Mouse (Mus musculus) megakaryocyte-erythroid progenitor cell, adult 5-6 weeks (primary cell): Measurements from ENCODE around the gene C130032M10Rik. TPM values are rescaled to one million over a fixed set of nuclear protein-coding genes. Genes with fewer than 3 reads are reported as not detected.
"Not testable (repeated sequence)": the region's sequence is repeated elsewhere in the genome, so short reads cannot be mapped to it uniquely, and the experiment has no call there.

Experiments
- ATAC-seq: replicated peaks from 2 replicates; pipeline ENCODE4 v1.8.0; 2016; ENCODE audit warnings: mild to moderate bottlenecking, inconsistent platforms; ENCODE audit not compliant: severe bottlenecking, poor library complexity, low FRiP score, low TSS enrichment
- total RNA-seq, 2 experiments: library from RNA; stranded (forward) in 1 of 2; stranded (reverse) in 1 of 2; fragments of 200-1000, 215-1000 nt in 1 of 2; fragments of >200 nt in 1 of 2; fragmentation: Nextera tagmentation in 1 of 2; gene quantifications; 2 replicates each; pipeline ENCODE4 v1.2.3; 2014 to 2017

Gene C130032M10Rik
- total RNA-seq, 2 experiments from 2014 or later: not detected

GRCm38 (mm10) chr9:114512831-114513230, 2.7 kb upstream of the C130032M10Rik start:
- ATAC-seq: no peak

- ATAC-seq: no peak
Observed at GRCm38 (mm10) chr9:114517924-114518497, 2.5 kb downstream of the C130032M10Rik start.

GRCm38 (mm10) chr9:114518812-114519477, 3.4 kb downstream of the C130032M10Rik start:
- no peak for ATAC-seq

- not testable (repeated sequence) for ATAC-seq
Observed at GRCm38 (mm10) chr9:114520529-114520928, 5.0 kb downstream of the C130032M10Rik start.

- ATAC-seq: no peak
Observed at GRCm38 (mm10) chr9:114522041-114522440, 6.5 kb downstream of the C130032M10Rik start.

GRCm38 (mm10) chr9:114522501-114522900, 7.0 kb downstream of the C130032M10Rik start:
- ATAC-seq: no peak

- no peak for ATAC-seq
Observed at GRCm38 (mm10) chr9:114525073-114525633, 9.7 kb downstream of the C130032M10Rik start.

GRCm38 (mm10) chr9:114525891-114526290, 10.4 kb downstream of the C130032M10Rik start:
- ATAC-seq: no peak

GRCm38 (mm10) chr9:114526581-114526980, 11.1 kb downstream of the C130032M10Rik start:
- no peak for ATAC-seq

- peak; percentile 51 for ATAC-seq
Observed at GRCm38 (mm10) chr9:114527085-114527484, 11.6 kb downstream of the C130032M10Rik start.

- ATAC-seq: no peak; the same call in 1 of the 2 replicates
Observed at GRCm38 (mm10) chr9:114527992-114528679, 12.6 kb downstream of the C130032M10Rik start.

GRCm38 (mm10) chr9:114528680-114529048, 13.2 kb downstream of the C130032M10Rik start:
- no peak for ATAC-seq

- no peak for ATAC-seq
Observed at GRCm38 (mm10) chr9:114531276-114531675, 15.8 kb downstream of the C130032M10Rik start.

- ATAC-seq: no peak
Observed at GRCm38 (mm10) chr9:114533848-114534247, 18.4 kb downstream of the C130032M10Rik start.

- ATAC-seq: no peak
Observed at GRCm38 (mm10) chr9:114534747-114535517, 19.4 kb downstream of the C130032M10Rik start.

GRCm38 (mm10) chr9:114536628-114537027, 21.1 kb downstream of the C130032M10Rik start:
- ATAC-seq: no peak

- no peak for ATAC-seq
Observed at GRCm38 (mm10) chr9:114538996-114539563, 23.6 kb downstream of the C130032M10Rik start.

GRCm38 (mm10) chr9:114541279-114541741, 25.8 kb downstream of the C130032M10Rik start:
- ATAC-seq: 0 out of 2 replicates have a peak, but pooled peaks have one; percentile 36
